Mouse (Mus musculus) lung, embryonic 14.5 days (tissue): Measurements from ENCODE around the gene Sorbs1. TPM values are rescaled to one million over a fixed set of nuclear protein-coding genes. Genes with fewer than 3 reads are reported as not detected.

Experiments used
- ATAC-seq: fragments of 200-750 bp; cut with Nextera tagmentation; 2 replicates; pipeline ENCODE4 v1.8.0; 2017; ENCODE audit warnings: mild to moderate bottlenecking, moderate TSS enrichment, moderate library complexity; ENCODE audit not compliant: insufficient read depth
- DNase-seq: peaks from one replicate; pipeline ENCODE4 v3.0.0-alpha.2; 2015
- H3K27ac ChIP-seq: fragments of 300-500 bp; sonication (generic); 2 replicates; pipeline ENCODE4 v1.5.1; 2014; ENCODE audit warnings: low read depth, mild to moderate bottlenecking, moderate library complexity
- H3K27me3 ChIP-seq: fragments of 300-500 bp; sonication (generic); 2 replicates; pipeline ENCODE4 v1.6.1; 2014; ENCODE audit warnings: low read length, control low read depth; ENCODE audit not compliant: insufficient read depth
- H3K36me3 ChIP-seq: fragments of 300-500 bp; sonication (generic); 2 replicates; pipeline ENCODE4 v1.6.1; 2014; ENCODE audit warnings: control low read depth; ENCODE audit not compliant: insufficient read depth
- H3K4me1 ChIP-seq: fragments of 300-500 bp; sonication (generic); 2 replicates; pipeline ENCODE4 v1.6.1; 2014; ENCODE audit warnings: antibody characterized with exemption, control low read depth; ENCODE audit not compliant: insufficient read depth
- H3K4me2 ChIP-seq: fragments of 300-500 bp; sonication (generic); 2 replicates; pipeline ENCODE4 v1.6.1; 2014; ENCODE audit warnings: mild to moderate bottlenecking
- H3K4me3 ChIP-seq: fragments of 300-500 bp; sonication (generic); 2 replicates; pipeline ENCODE4 v1.5.1; 2014; ENCODE audit warnings: low read depth, low read length
- H3K9ac ChIP-seq: fragments of 300-500 bp; sonication (generic); 2 replicates; pipeline ENCODE4 v1.6.1; 2014
- H3K9me3 ChIP-seq: fragments of 300-500 bp; sonication (generic); 2 replicates; pipeline ENCODE4 v1.6.1; 2016; ENCODE audit warnings: low read depth, low read length, control low read depth
- CTCF ChIP-seq: IDR thresholded peaks from 2 replicates; pipeline ENCODE4 v1.5.1; 2016; ENCODE audit warnings: antibody characterized with exemption, low read depth
- WGBS: fragments of 180-500 bp; shearing (Covaris S2); extraction: QIAGEN DNeasy Blood & Tissue Kit; methylation state at CpG from one replicate; pipeline ENCODE4 v1.1.7; 2014; 5-methylcytosine and 5-hydroxymethylcytosine counted together
- polyA plus RNA-seq: library from polyadenylated mRNA; unstranded; fragments of >200 nt; fragmentation: Nextera tagmentation; extraction: Ambion mirVana; gene quantifications from 2 replicates; pipeline ENCODE4 v1.2.1, GENCODE M21; 2014

Sorbs1 gene
- polyA plus RNA-seq, 1 experiment from 2014 or later: 46.6 TPM

DNA sequence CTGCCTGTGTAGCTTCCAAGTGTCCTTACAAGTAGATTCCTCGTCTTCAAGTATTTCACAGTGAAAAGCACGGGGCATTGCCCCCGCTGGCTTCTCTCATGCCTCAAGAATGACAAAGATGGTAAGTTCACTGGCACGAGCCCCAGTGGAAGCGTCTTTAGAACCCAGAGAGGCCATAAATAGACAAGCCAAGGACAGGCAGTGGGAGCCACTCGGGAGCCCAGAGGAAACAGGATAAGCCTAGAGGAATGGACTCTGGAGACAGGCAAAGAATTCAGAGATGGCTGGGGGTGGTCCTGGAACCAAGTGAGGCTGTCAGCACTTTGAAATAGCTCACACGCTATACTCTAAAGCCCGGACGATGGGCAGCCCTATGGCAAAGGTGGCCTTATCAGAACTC, 45.8 kb downstream of the Sorbs1 start:
- ATAC-seq: no peak
- Histone ChIP-seq H3K9me3 (no peaks in the 10 kb centered on the region), H3K36me3 (no peaks in the 10 kb centered on the region), H3K27me3 (no peaks in the 10 kb centered on the region), H3K9ac (no peak overlapping the region), H3K4me3 (no peak overlapping the region), H3K27ac (no peak overlapping the region), H3K4me2 (no peak overlapping the region), H3K4me1 (no peaks in the 10 kb centered on the region)
- DNase-seq: no peak
- TF ChIP-seq CTCF: no peak
- WGBS: 74% methylated on average over 9 of the region's 9 CpGs

DNA sequence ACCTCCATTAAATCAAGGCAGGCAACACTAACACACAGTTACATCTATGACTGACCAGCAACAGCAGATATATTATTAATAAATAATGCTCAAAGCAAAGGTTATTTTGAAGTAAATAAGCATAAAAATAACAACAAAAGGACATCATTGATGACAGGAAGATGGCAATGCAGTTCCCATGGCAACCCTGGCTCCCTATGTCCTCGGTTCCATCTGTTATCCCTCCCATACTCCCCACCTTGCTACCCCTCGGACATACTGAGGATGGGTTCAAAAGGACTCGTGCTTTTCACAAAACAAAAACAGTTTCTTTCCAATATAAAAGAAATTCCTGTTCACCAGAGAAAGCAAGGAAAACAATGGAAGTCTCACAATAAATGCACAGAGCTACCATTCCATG, 48.2 kb downstream of the Sorbs1 start:
- Histone ChIP-seq H3K27ac (no peak overlapping the region), H3K36me3 (no peaks in the 10 kb centered on the region), H3K9ac (no peak overlapping the region), H3K4me1 (no peaks in the 10 kb centered on the region), H3K4me3 (no peak overlapping the region), H3K27me3 (no peaks in the 10 kb centered on the region), H3K4me2 (no peak overlapping the region), H3K9me3 (no peaks in the 10 kb centered on the region)
- WGBS: 76% methylated on average over 3 of the region's 3 CpGs
- TF ChIP-seq CTCF: no peak
- ATAC-seq (no peak), DNase-seq (no peak)

DNA sequence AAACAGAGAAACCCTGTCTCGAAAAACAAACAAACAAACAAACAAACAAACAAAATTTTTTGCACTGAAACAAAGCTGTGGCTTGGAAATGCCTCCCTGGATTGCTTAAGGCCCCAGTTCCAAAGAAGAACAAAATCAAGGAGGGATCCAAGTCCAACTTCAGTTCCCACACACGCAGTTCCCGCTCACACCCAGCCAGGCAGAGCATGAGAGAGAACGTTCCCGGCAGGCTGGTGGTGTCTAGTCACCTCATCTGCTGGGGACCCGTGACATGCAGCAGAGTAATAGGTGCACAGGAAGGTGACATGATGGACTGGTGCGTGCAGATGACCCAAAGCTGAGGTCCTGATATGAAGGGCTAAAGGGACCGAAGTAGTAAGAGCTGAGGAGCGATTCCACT, 49.2 kb downstream of the Sorbs1 start:
- Histone ChIP-seq H3K4me3 (no peak overlapping the region), H3K4me1 (no peaks in the 10 kb centered on the region), H3K27me3 (no peaks in the 10 kb centered on the region), H3K27ac (no peak overlapping the region), H3K4me2 (no peak overlapping the region), H3K36me3 (no peaks in the 10 kb centered on the region), H3K9ac (no peak overlapping the region), H3K9me3 (no peaks in the 10 kb centered on the region)
- WGBS: 77% methylated on average over 9 of the region's 9 CpGs
- TF ChIP-seq CTCF: no peak
- ATAC-seq (no peak), DNase-seq (no peak)

- Histone ChIP-seq H3K9me3 (no peaks in the 10 kb centered on the region), H3K9ac (no peak overlapping the region), H3K4me1 (no peaks in the 10 kb centered on the region; the same call in 1 of the 2 replicates), H3K27me3 (no peaks in the 10 kb centered on the region), H3K4me3 (no peak overlapping the region), H3K27ac (no peak overlapping the region), H3K36me3 (no peaks in the 10 kb centered on the region), H3K4me2 (no peak overlapping the region)
- DNase-seq: peak; percentile 39
- WGBS: 32% methylated on average over 6 of the region's 6 CpGs
- ATAC-seq: 0 out of 2 replicates have a peak, but pooled peaks have one; percentile 57
- no peak for TF ChIP-seq CTCF
These were observed 50.7 kb downstream of the Sorbs1 start for GRCm38 (mm10) chr19:40462892-40463291.

DNA sequence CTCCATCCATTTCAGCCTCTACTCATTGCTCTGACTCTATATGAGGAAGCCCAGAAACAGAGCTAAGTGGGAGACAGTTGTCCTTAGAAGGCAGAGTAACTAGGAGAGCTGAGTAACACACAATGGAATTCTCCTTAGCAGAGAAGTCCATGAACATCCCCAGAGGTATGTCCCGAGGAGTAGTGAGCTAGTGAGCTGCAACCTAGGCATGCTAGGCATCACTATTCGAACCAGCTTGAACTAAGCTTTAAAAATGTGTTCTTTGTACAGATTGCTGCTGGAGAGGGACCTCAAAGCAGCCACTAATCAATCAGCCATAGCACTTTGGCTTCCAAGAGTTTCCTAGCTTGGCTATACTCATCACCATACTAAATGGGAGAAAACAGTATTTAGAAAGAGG, 51.1 kb downstream of the Sorbs1 start:
- H3K9me3 ChIP-seq: no peaks in the 10 kb centered on the region
- no peaks in the 10 kb centered on the region; the same call in 1 of the 2 replicates for H3K4me1 ChIP-seq
- TF ChIP-seq CTCF: no peak
- DNase-seq: no peak
- no peak overlapping the region for H3K9ac ChIP-seq
- H3K4me2 ChIP-seq: no peak overlapping the region
- no peak overlapping the region for H3K4me3 ChIP-seq
- H3K27me3 ChIP-seq: no peaks in the 10 kb centered on the region
- no peaks in the 10 kb centered on the region for H3K36me3 ChIP-seq
- no peak for ATAC-seq
- WGBS: 66% methylated on average over 2 of the region's 2 CpGs
- no peak overlapping the region for H3K27ac ChIP-seq

DNA sequence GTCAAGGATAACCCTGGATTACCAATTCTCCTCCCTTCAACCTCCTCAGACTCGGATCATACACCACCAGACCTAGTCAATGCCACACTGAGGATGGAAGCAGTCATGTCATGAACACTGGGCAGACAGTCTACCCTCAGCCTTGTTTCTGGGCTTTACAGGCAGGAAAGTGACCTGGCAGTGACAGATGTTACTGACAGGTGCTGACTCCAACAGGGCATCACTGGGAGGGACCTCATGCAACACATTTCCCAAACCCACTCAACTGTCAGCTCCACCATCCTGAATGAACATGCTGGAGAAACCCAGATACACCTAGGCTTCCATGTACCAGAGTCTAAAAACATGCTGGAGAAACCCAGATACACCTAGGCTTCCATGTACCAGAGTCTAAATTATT, 51.9 kb downstream of the Sorbs1 start:
- Histone ChIP-seq H3K4me3 (no peak overlapping the region), H3K36me3 (no peaks in the 10 kb centered on the region), H3K4me1 (no peaks in the 10 kb centered on the region; the same call in 1 of the 2 replicates), H3K27me3 (no peaks in the 10 kb centered on the region), H3K9ac (no peak overlapping the region), H3K4me2 (no peak overlapping the region), H3K27ac (no peak overlapping the region), H3K9me3 (no peaks in the 10 kb centered on the region)
- 66% methylated on average over 1 of the region's 1 CpGs for WGBS
- TF ChIP-seq CTCF: no peak
- no peak for ATAC-seq
- no peak for DNase-seq

GRCm38 (mm10) chr19:40460854-40461490, 52.6 kb downstream of the Sorbs1 start:
- no peak overlapping the region for H3K4me3 ChIP-seq
- H3K27ac ChIP-seq: no peak overlapping the region
- H3K27me3 ChIP-seq: no peaks in the 10 kb centered on the region
- no peak overlapping the region for H3K9ac ChIP-seq
- H3K36me3 ChIP-seq: no peaks in the 10 kb centered on the region
- no peak for ATAC-seq
- no peaks in the 10 kb centered on the region; the same call in 1 of the 2 replicates for H3K4me1 ChIP-seq
- H3K9me3 ChIP-seq: no peaks in the 10 kb centered on the region
- WGBS: 34% methylated on average over 9 of the region's 9 CpGs
- no peak overlapping the region for H3K4me2 ChIP-seq
- DNase-seq: no peak
- no peak for TF ChIP-seq CTCF

DNA sequence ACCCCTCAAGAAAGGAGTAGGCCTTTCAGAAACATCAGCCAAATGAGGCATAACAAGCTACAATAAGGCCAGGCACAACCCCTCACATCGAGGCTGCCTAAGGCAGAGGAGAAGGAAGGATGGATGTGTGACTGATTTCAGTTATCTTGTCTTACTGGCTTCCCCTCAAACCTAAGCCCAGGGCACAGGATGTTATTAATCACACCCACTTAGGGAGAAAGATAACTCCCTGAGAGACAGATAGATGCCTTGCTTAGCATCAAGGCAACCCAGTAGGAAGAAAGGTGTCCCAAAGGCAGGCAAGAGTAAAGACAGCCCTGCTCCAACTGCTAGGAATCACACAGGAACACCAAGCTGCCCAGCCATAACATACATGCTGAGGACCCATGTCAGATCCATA, 54.2 kb downstream of the Sorbs1 start:
- 0 out of 2 replicates have a peak overlapping the region, but pooled peaks have one; percentile 27 for H3K27ac ChIP-seq
- no peaks in the 10 kb centered on the region for H3K36me3 ChIP-seq
- no peaks in the 10 kb centered on the region; the same call in 1 of the 2 replicates for H3K4me1 ChIP-seq
- no peak overlapping the region for H3K9ac ChIP-seq
- 14% methylated on average over 1 of the region's 1 CpGs for WGBS
- DNase-seq (no peak), ATAC-seq (no peak)
- H3K4me3 ChIP-seq: no peak overlapping the region
- H3K27me3 ChIP-seq: no peaks in the 10 kb centered on the region
- no peak for TF ChIP-seq CTCF
- no peaks in the 10 kb centered on the region for H3K9me3 ChIP-seq
- H3K4me2 ChIP-seq: no peak overlapping the region
